Mouse (Mus musculus) CH12.LX (cell line): Measurements from ENCODE around the gene Macf1. TPM values are rescaled to one million over a fixed set of nuclear protein-coding genes. Genes with fewer than 3 reads are reported as not detected.
"Not testable (repeated sequence)": the region's sequence is repeated elsewhere in the genome, so short reads cannot be mapped to it uniquely, and the experiment has no call there.

Experiments
- DNase-seq: peaks from one replicate; pipeline ENCODE4 v3.0.0-alpha.2; 2013; ENCODE audit errors: extremely low read depth
- H3K27ac ChIP-seq: 2 replicates; pipeline ENCODE4 v1.5.1; 2012; ENCODE audit warnings: low read depth, mild to moderate bottlenecking, control low read depth, moderate library complexity; ENCODE audit not compliant: insufficient read depth
- H3K27me3 ChIP-seq: replicated peaks from 2 replicates; pipeline ENCODE3; 2012; ENCODE audit warnings: inconsistent platforms
- H3K36me3 ChIP-seq, 2 experiments: replicated peaks in 1 of 2; 2 replicates each; pipeline versions ENCODE3 to v1.6.1; 2012; ENCODE audit warnings: inconsistent platforms in 1 of 2, low read length in 1 of 2, mild to moderate bottlenecking in 1 of 2, mixed read lengths in 1 of 2, moderate library complexity in 1 of 2; ENCODE audit not compliant: control insufficient read depth in 1 of 2, insufficient read depth in 1 of 2
- H3K4me1 ChIP-seq, 2 experiments: 2 replicates each; pipeline ENCODE4 v1.6.1; 2012; ENCODE audit warnings: inconsistent platforms in 1 of 2, moderate library complexity in 1 of 2; ENCODE audit not compliant: insufficient read depth in 2 of 2, control insufficient read depth in 1 of 2
- H3K4me2 ChIP-seq: 2 replicates; pipeline ENCODE4 v1.6.1; 2012; ENCODE audit warnings: low read depth, mild to moderate bottlenecking, control low read depth; ENCODE audit not compliant: poor library complexity, insufficient read depth, severe bottlenecking
- H3K4me3 ChIP-seq, 3 experiments: fragments of 150-350 bp in 1 of 3; sonication (generic) in 1 of 3; replicated peaks in 1 of 3; 2 replicates each; pipeline versions ENCODE3 to v1.5.1; 2011 to 2012; ENCODE audit warnings: low read depth in 2 of 3, low read length in 2 of 3, mild to moderate bottlenecking in 2 of 3, moderate library complexity in 2 of 3, control low read depth in 1 of 3, improper control_type of control experiment in 1 of 3, inconsistent platforms in 1 of 3, mixed read lengths in 1 of 3; ENCODE audit not compliant: poor library complexity in 1 of 3
- H3K79me2 ChIP-seq: replicated peaks from 2 replicates; pipeline ENCODE4 v1.6.1; 2012; ENCODE audit warnings: mild to moderate bottlenecking, moderate library complexity; ENCODE audit not compliant: control insufficient read depth, poor library complexity, insufficient read depth, severe bottlenecking; ENCODE audit errors: extremely low read depth
- H3K9ac ChIP-seq: 2 replicates; pipeline ENCODE4 v1.6.1; 2012; ENCODE audit warnings: low read depth, mild to moderate bottlenecking, control low read depth, moderate library complexity; ENCODE audit not compliant: insufficient read depth
- H3K9me3 ChIP-seq: replicated peaks from 2 replicates; pipeline ENCODE3; 2012; ENCODE audit warnings: low read length, inconsistent platforms, mixed read lengths
- CHD2 ChIP-seq: IDR thresholded peaks from 2 replicates; pipeline ENCODE4 v1.6.1; 2011; ENCODE audit warnings: low read length, improper control_type of control experiment
- CTCF ChIP-seq, 2 experiments: IDR thresholded peaks in 1 of 2; conservative IDR thresholded peaks in 1 of 2; 2 replicates each; pipeline ENCODE4 v1.5.1; 2011 to 2012; ENCODE audit warnings: low read depth in 2 of 2, low read length in 2 of 2, improper control_type of control experiment in 1 of 2, inconsistent platforms in 1 of 2, mild to moderate bottlenecking in 1 of 2, moderate library complexity in 1 of 2
- E2F4 ChIP-seq: IDR thresholded peaks from 2 replicates; pipeline ENCODE4 v1.6.1; 2011; ENCODE audit warnings: low read depth, low read length, improper control_type of control experiment; ENCODE audit not compliant: insufficient replicate concordance
- EP300 ChIP-seq: IDR thresholded peaks from 2 replicates; pipeline ENCODE4 v1.6.1; 2011; ENCODE audit warnings: low read length, improper control_type of control experiment
- ETS1 ChIP-seq: conservative IDR thresholded peaks from 2 replicates; pipeline ENCODE4 v1.6.1; 2012; ENCODE audit warnings: low read depth, mild to moderate bottlenecking, inconsistent platforms, low read length, improper control_type of control experiment, moderate library complexity
- GABPA ChIP-seq: IDR thresholded peaks from 2 replicates; pipeline ENCODE4 v1.6.1; 2012; ENCODE audit warnings: low read depth, low read length, improper control_type of control experiment, inconsistent platforms; ENCODE audit not compliant: insufficient replicate concordance
- KAT2A ChIP-seq: IDR thresholded peaks from 2 replicates; pipeline ENCODE4 v1.6.1; 2012; ENCODE audit warnings: low read length, improper control_type of control experiment, inconsistent platforms; ENCODE audit not compliant: insufficient replicate concordance
- MAFK ChIP-seq: IDR thresholded peaks from 2 replicates; pipeline ENCODE4 v1.6.1; 2011; ENCODE audit warnings: low read length, improper control_type of control experiment; ENCODE audit not compliant: insufficient replicate concordance
- MAX ChIP-seq: IDR thresholded peaks from 2 replicates; pipeline ENCODE4 v1.6.1; 2011; ENCODE audit warnings: low read length, improper control_type of control experiment
- MAZ ChIP-seq: IDR thresholded peaks from 2 replicates; pipeline ENCODE4 v1.6.1; 2012; ENCODE audit warnings: low read depth, mild to moderate bottlenecking, inconsistent platforms, low read length, improper control_type of control experiment, moderate library complexity
- MYC ChIP-seq: IDR thresholded peaks from 2 replicates; pipeline ENCODE4 v1.6.1; 2011; ENCODE audit warnings: low read depth, mild to moderate bottlenecking, improper control_type of control experiment, low read length
- NRF1 ChIP-seq: IDR thresholded peaks from 2 replicates; pipeline ENCODE4 v1.6.1; 2014; ENCODE audit warnings: low read depth, mild to moderate bottlenecking, inconsistent platforms, low read length, improper control_type of control experiment, moderate library complexity
- POLR2AphosphoS2 ChIP-seq: IDR thresholded peaks from 2 replicates; pipeline ENCODE4 v1.6.1; 2011; ENCODE audit warnings: low read depth, low read length, improper control_type of control experiment
- RCOR1 ChIP-seq: conservative IDR thresholded peaks from 2 replicates; pipeline ENCODE4 v1.6.1; 2012; ENCODE audit warnings: low read depth, mild to moderate bottlenecking, inconsistent platforms, low read length, improper control_type of control experiment
- TBP ChIP-seq: conservative IDR thresholded peaks from 2 replicates; pipeline ENCODE4 v1.6.1; 2011; ENCODE audit warnings: low read depth, low read length, improper control_type of control experiment
- UBTF ChIP-seq: IDR thresholded peaks from 2 replicates; pipeline ENCODE4 v1.6.1; 2012; ENCODE audit warnings: low read depth, mild to moderate bottlenecking, inconsistent platforms, low read length, improper control_type of control experiment, moderate library complexity
- USF1 ChIP-seq: IDR thresholded peaks from 2 replicates; pipeline ENCODE4 v1.6.1; 2014; ENCODE audit warnings: low read depth, mild to moderate bottlenecking, inconsistent platforms, low read length, improper control_type of control experiment
- USF2 ChIP-seq: conservative IDR thresholded peaks from 2 replicates; pipeline ENCODE4 v1.6.1; 2011; ENCODE audit warnings: low read depth, low read length, improper control_type of control experiment
- ZC3H11A ChIP-seq: IDR thresholded peaks from 2 replicates; pipeline ENCODE4 v1.6.1; 2012; ENCODE audit warnings: low read depth, mild to moderate bottlenecking, inconsistent platforms, low read length, improper control_type of control experiment
- ZNF384 ChIP-seq: IDR thresholded peaks from 2 replicates; pipeline ENCODE4 v1.6.1; 2012; ENCODE audit warnings: low read depth, low read length, improper control_type of control experiment, inconsistent platforms
- dilution Hi-C: fragments of 300-500 bp; cut with MboI; formaldehyde crosslinking; loops from 2 replicates; pipeline ENCODE4 v1.14.3; 2020; ENCODE audit warnings: low sequenced_read_pairs; ENCODE audit not compliant: extremely low pct_unique_long_range_greater_than_20kb, extremely low pct_ligation_motif_present
- in situ Hi-C: fragments of 300-500 bp; cut with MboI; formaldehyde crosslinking; loops from 3 replicates; pipeline ENCODE4 v1.14.3; 2019; ENCODE audit warnings: low sequenced_read_pairs, low pct_ligation_motif_present, low pct_unique_long_range_greater_than_20kb, mixed read lengths
- polyA plus RNA-seq: library from polyadenylated mRNA; unstranded; fragments of >175 nt; gene quantifications from 2 replicates; pipeline ENCODE4 v1.2.1, GENCODE M21; 2012; ENCODE audit warnings: low read depth; ENCODE audit not compliant: insufficient read length
- total RNA-seq, 2 experiments: library from RNA; depleted of rRNA; stranded (reverse); fragments of 300-350 nt in 1 of 2; fragments of >200 nt in 1 of 2; gene quantifications; 2 replicates each; pipeline ENCODE4 v1.2.3; 2012 to 2014

Macf1 gene
- total and polyA plus RNA-seq, 3 experiments, result 63.3 to 93.3 (median 77.8) TPM

- no peak overlapping the region for H3K9ac ChIP-seq
- dilution Hi-C loops, result no loop called here
- no peak overlapping the region for H3K4me2 ChIP-seq
- no peak for DNase-seq
- peaks cover 50 to 82% of the 10 kb centered on the region in 2 experiments for H3K36me3 ChIP-seq
- H3K79me2 ChIP-seq, result no peaks in the 10 kb centered on the region
- H3K4me1 ChIP-seq, result no peaks in the 10 kb centered on the region
- H3K27ac ChIP-seq, result no peak overlapping the region
- TF ChIP-seq ETS1 (no peak), RCOR1 (no peak), ZC3H11A (no peak), E2F4 (no peak), USF1 (no peak), GABPA (no peak), TBP (no peak), POLR2AphosphoS2 (no peak), ZNF384 (no peak), MAZ (no peak), CTCF (conservative IDR thresholded peaks at IDR 0.05 in 1 of 2, IDR thresholded peaks at IDR 0.05 in 1 of 2; ENCODE audit: low read depth in 2 of 2, low read length in 2 of 2) (no peak), EP300 (no peak), MAFK (no peak), CHD2 (no peak), MYC (no peak), USF2 (no peak), NRF1 (no peak), UBTF (no peak), KAT2A (no peak), MAX (no peak)
- H3K9me3 ChIP-seq, result no peaks in the 10 kb centered on the region
- no peaks in the 10 kb centered on the region for H3K27me3 ChIP-seq
- in situ Hi-C loops, result no loop called here
- no peak overlapping the region for H3K4me3 ChIP-seq
Observed at GRCm38 (mm10) chr4:123446754-123447153, 237.4 kb downstream of the Macf1 start.

GRCm38 (mm10) chr4:123446221-123446620 lies 237.9 kb downstream of the Macf1 start:
- peaks cover 48 to 82% of the 10 kb centered on the region in 2 experiments for H3K36me3 ChIP-seq
- dilution Hi-C loops, H3K79me2 ChIP-seq, H3K9ac ChIP-seq, H3K27ac ChIP-seq, H3K4me3 ChIP-seq, H3K4me2 ChIP-seq, H3K9me3 ChIP-seq, H3K27me3 ChIP-seq, H3K4me1 ChIP-seq, DNase-seq, in situ Hi-C loops: not testable (repeated sequence)
